Mouse (Mus musculus): Measurements from ENCODE around the gene Hebp1.

The Hebp1 gene

DNA sequence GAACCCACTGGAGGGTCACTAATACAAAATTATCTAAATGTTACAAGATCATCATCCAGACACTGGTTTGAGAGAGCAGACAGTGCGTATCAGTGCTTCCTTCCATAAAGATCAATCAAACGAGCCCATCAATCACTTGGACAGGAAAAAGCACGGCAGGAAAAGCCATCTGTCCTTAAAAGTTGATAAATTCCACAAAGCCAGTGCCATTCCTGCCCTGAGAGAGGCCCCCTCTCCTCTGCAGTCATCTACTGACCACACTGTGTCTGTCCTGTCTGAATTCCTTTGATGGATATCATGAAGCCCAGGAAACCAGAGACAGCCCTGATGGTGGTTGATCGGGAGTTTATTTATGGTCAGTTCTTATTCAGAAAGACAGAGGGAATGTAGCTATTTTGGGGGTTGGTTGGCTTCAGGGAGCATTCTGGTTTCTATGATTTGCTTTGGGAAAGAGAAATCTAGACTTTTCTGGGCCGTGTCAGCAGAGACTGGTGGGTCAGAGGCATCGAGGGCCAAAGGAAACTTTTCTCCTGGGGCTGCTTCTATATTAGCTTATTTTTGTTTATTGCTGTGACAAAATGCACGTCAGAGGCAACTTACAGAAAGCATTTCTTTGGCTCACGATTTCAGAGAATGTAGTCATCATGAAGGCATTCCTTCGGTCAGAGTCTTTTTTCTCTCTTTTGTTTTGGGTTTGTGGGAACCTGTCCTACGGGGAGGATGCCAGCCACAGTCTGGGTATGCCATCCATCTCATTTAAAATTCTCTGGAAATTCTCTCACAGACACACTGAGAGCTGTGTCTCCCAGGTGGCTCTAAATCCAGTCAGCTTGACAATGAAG lies 10.5 kb downstream of the Hebp1 start:
- no peaks in the 10 kb centered on the region for H3K27me3 ChIP-seq (ENCODE audit: control insufficient read depth, insufficient read depth, low read length, poor library complexity, severe bottlenecking)
- DNase-seq (ENCODE audit: low read depth, low spot score): no peak

DNA sequence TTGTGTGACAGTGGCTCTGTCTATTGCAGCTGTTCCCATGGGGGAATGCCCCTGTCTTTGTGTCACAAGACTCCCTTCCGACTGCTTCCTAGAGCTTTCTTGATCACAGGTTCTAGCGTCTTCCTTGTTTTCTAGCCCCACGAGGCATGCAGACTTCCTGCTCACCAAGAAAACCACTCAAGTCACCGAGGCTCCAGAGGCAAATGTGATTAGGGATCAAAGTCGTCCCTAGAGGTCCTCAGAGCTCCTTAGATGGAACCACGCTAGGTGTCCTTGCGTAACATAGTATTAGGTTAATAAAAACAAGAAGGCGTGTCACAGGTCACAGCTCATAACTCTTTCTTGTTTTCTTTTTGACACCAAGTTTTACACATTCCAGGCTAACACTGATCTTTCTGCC lies 13.9 kb downstream of the Hebp1 start:
- peak; percentile 19 for DNase-seq (ENCODE audit: low read depth, low spot score)
- H3K36me3 ChIP-seq (ENCODE audit: control insufficient read depth, insufficient read depth, low read length, poor library complexity, severe bottlenecking): no peaks in the 10 kb centered on the region
- H3K27me3 ChIP-seq (ENCODE audit: control insufficient read depth, insufficient read depth, low read length, poor library complexity, severe bottlenecking): no peaks in the 10 kb centered on the region

More for the DNA sequence above, 10.5 kb downstream of the Hebp1 start:
- H3K36me3 ChIP-seq (ENCODE audit: control insufficient read depth, insufficient read depth, low read length, poor library complexity, severe bottlenecking): no peaks in the 10 kb centered on the region

DNA sequence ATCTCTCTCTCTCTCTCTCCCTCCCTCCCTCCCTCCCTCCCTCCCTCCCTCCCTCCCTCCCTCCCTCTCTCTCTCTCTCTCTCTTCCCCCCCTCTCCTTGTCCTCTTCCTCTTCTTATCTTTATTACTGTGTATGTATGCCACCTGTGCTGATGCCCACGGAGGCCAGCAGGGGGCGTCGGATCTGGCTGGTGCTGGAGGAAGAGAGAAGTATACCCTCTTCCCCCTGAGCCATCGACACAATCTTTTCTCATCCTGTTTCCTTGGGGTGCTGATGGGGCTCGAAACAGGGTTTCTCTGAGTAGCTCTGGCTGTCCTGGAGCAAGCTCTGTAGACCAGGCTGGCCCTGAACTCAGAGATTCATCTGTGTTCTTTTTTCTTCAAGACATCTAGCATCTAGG lies 14.9 kb downstream of the Hebp1 start:
- DNase-seq (ENCODE audit: low read depth, low spot score): no peak
- Histone ChIP-seq H3K36me3 (ENCODE audit: control insufficient read depth, insufficient read depth, low read length, poor library complexity, severe bottlenecking) (no peaks in the 10 kb centered on the region), H3K27me3 (ENCODE audit: control insufficient read depth, insufficient read depth, low read length, poor library complexity, severe bottlenecking) (no peaks in the 10 kb centered on the region)

DNA sequence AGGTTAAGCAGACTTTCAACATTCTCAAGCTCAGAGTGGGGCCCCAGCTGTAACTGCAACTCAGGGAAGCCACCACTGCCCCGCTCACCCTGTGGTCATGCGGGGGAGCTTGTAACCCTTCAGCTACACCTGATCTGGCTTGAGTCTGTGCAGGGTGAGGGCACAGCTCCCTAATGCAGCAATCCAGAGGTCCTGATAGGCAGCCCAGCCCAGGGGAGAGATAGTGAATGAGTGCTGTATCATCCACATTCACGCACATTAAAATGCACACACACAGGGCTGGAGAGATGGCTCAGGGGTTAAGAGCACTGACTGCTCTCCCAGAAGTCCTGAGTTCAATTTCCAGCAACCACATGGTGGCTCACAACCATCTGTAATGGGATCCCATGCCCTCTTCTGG lies 19.2 kb downstream of the Hebp1 start:
- H3K27me3 ChIP-seq (ENCODE audit: control insufficient read depth, insufficient read depth, low read length, poor library complexity, severe bottlenecking): no peaks in the 10 kb centered on the region
- no peak for DNase-seq (ENCODE audit: low read depth, low spot score)
- no peaks in the 10 kb centered on the region for H3K36me3 ChIP-seq (ENCODE audit: control insufficient read depth, insufficient read depth, low read length, poor library complexity, severe bottlenecking)

DNA sequence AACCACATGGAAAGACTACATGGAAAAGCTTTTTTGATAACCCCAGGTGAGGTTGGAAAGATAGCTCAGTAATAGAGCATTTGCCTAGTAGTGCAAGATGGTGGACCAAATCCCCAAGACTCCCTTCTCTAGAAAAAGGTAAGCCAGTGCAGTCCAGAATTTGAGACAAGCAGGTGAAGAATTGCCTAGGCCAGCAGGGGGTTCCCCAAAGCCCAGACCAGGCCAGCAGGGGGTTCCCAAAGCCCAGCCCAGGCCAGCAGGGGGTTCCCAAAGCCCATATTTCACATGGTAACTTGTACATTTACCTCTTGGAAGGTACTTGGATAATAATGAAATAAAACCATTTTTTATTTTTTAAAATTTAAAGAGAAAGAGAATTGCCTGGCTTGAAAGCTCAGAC lies 20.6 kb downstream of the Hebp1 start:
- DNase-seq (ENCODE audit: low read depth, low spot score): no peak
- no peaks in the 10 kb centered on the region for H3K27me3 ChIP-seq (ENCODE audit: control insufficient read depth, insufficient read depth, low read length, poor library complexity, severe bottlenecking)
- no peaks in the 10 kb centered on the region for H3K36me3 ChIP-seq (ENCODE audit: control insufficient read depth, insufficient read depth, low read length, poor library complexity, severe bottlenecking)

- no peak for DNase-seq (ENCODE audit: low read depth, low spot score)
- Histone ChIP-seq H3K27me3 (ENCODE audit: control insufficient read depth, insufficient read depth, low read length, poor library complexity, severe bottlenecking) (no peaks in the 10 kb centered on the region), H3K36me3 (ENCODE audit: control insufficient read depth, insufficient read depth, low read length, poor library complexity, severe bottlenecking) (no peaks in the 10 kb centered on the region)
Measured at GRCm38 (mm10) chr6:135175014-135175413, 22.8 kb downstream of the Hebp1 start.

GRCm38 (mm10) chr6:135171736-135172135 lies 26.1 kb downstream of the Hebp1 start:
- no peaks in the 10 kb centered on the region for H3K36me3 ChIP-seq (ENCODE audit: control insufficient read depth, insufficient read depth, low read length, poor library complexity, severe bottlenecking)
- H3K27me3 ChIP-seq (ENCODE audit: control insufficient read depth, insufficient read depth, low read length, poor library complexity, severe bottlenecking): no peaks in the 10 kb centered on the region
- no peak for DNase-seq (ENCODE audit: low read depth, low spot score)

- H3K27me3 ChIP-seq (ENCODE audit: control insufficient read depth, insufficient read depth, low read length, poor library complexity, severe bottlenecking): no peaks in the 10 kb centered on the region
Measured at GRCm38 (mm10) chr6:135169246-135169645, 28.6 kb downstream of the Hebp1 start.

DNA sequence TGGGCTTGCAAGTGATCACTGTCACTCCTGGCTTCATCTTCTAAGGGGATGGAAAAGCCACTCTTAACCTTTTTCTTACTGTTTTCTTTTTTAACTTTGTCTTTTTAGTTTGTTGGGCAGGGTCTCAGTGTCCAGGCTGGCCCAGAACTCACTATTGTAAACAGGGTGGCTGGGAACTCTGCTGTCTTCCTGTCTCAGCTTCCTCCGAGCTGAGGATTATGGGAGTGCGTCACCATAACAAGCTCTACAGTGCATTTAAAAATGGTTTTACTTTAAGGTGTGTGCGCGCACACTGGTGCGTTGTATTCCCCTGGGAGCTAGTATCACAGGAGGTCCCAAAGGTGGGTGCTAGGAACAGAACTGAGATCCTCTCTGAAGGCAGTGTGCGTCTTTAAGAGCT lies 29.4 kb downstream of the Hebp1 start:
- DNase-seq (ENCODE audit: low read depth, low spot score): no peak
- H3K27me3 ChIP-seq (ENCODE audit: control insufficient read depth, insufficient read depth, low read length, poor library complexity, severe bottlenecking): no peaks in the 10 kb centered on the region
- no peaks in the 10 kb centered on the region for H3K36me3 ChIP-seq (ENCODE audit: control insufficient read depth, insufficient read depth, low read length, poor library complexity, severe bottlenecking)

More at GRCm38 (mm10) chr6:135169246-135169645, 28.6 kb downstream of the Hebp1 start:
- no peak for DNase-seq (ENCODE audit: low read depth, low spot score)
- H3K36me3 ChIP-seq (ENCODE audit: control insufficient read depth, insufficient read depth, low read length, poor library complexity, severe bottlenecking): no peaks in the 10 kb centered on the region

GRCm38 (mm10) chr6:135167380-135168311 lies 30.2 kb downstream of the Hebp1 start:
- no peaks in the 10 kb centered on the region for H3K36me3 ChIP-seq (ENCODE audit: control insufficient read depth, insufficient read depth, low read length, poor library complexity, severe bottlenecking)
- H3K27me3 ChIP-seq (ENCODE audit: control insufficient read depth, insufficient read depth, low read length, poor library complexity, severe bottlenecking): no peaks in the 10 kb centered on the region
- peak; percentile 46 for DNase-seq (ENCODE audit: low read depth, low spot score)

DNA sequence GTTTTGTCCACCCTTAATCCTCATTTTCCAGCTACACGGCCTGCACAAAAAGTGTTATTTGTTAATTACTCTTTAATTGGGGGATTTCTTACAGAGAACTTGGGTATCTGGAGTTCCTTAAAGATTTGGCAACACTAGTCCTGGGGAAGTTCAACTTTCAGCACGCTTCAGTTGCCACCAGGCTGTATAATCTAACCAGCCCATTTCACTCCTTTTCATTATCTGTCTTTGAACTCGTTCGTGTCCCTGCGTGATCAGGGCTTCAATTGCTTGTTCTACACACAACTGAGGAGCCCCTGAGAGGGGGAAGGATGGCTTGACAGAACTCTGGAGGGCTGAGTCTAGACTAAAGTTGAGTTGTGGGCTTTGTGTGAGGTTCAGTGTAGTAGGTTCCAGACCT lies 31.1 kb downstream of the Hebp1 start:
- no peaks in the 10 kb centered on the region for H3K36me3 ChIP-seq (ENCODE audit: control insufficient read depth, insufficient read depth, low read length, poor library complexity, severe bottlenecking)
- no peaks in the 10 kb centered on the region for H3K27me3 ChIP-seq (ENCODE audit: control insufficient read depth, insufficient read depth, low read length, poor library complexity, severe bottlenecking)
- DNase-seq (ENCODE audit: low read depth, low spot score): no peak

GRCm38 (mm10) chr6:135166262-135166661 lies 31.6 kb downstream of the Hebp1 start:
- H3K27me3 ChIP-seq (ENCODE audit: control insufficient read depth, insufficient read depth, low read length, poor library complexity, severe bottlenecking): no peaks in the 10 kb centered on the region
- no peaks in the 10 kb centered on the region for H3K36me3 ChIP-seq (ENCODE audit: control insufficient read depth, insufficient read depth, low read length, poor library complexity, severe bottlenecking)
- no peak for DNase-seq (ENCODE audit: low read depth, low spot score)

GRCm38 (mm10) chr6:135165706-135166105 lies 32.1 kb downstream of the Hebp1 start:
- H3K27me3 ChIP-seq (ENCODE audit: control insufficient read depth, insufficient read depth, low read length, poor library complexity, severe bottlenecking): no peaks in the 10 kb centered on the region
- DNase-seq (ENCODE audit: low read depth, low spot score): no peak
- H3K36me3 ChIP-seq (ENCODE audit: control insufficient read depth, insufficient read depth, low read length, poor library complexity, severe bottlenecking): no peaks in the 10 kb centered on the region

DNA sequence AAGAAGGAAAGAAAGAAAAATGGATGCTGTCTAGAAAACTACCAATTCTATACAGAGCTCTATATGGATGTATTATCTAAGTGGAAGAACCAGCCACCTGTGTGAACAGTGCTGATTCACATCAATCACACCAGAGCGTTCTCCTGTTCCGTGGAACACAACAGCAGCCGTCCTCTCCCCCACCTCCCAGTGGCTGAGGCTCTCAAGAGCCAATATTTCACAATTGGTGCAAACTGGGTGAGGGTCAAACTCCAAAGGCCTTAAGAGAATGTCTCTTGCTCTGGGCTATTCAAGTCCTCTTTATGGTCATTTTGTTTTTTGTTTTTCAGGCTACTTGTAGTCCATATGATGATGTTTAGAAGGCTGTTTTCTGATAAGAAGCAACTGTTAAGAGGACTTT lies 32.6 kb downstream of the Hebp1 start:
- no peaks in the 10 kb centered on the region for H3K36me3 ChIP-seq (ENCODE audit: control insufficient read depth, insufficient read depth, low read length, poor library complexity, severe bottlenecking)
- H3K27me3 ChIP-seq (ENCODE audit: control insufficient read depth, insufficient read depth, low read length, poor library complexity, severe bottlenecking): no peaks in the 10 kb centered on the region
- no peak for DNase-seq (ENCODE audit: low read depth, low spot score)

- DNase-seq (ENCODE audit: low read depth, low spot score): no peak
- H3K36me3 ChIP-seq (ENCODE audit: control insufficient read depth, insufficient read depth, low read length, poor library complexity, severe bottlenecking): no peaks in the 10 kb centered on the region
- no peaks in the 10 kb centered on the region for H3K27me3 ChIP-seq (ENCODE audit: control insufficient read depth, insufficient read depth, low read length, poor library complexity, severe bottlenecking)
Measured at GRCm38 (mm10) chr6:135162861-135163260, 35.0 kb downstream of the Hebp1 start.
